Mouse (Mus musculus) left cerebral cortex, adult 9 months (tissue): Measurements from ENCODE around the gene Ewsr1.
A peak's percentile ranks its signal among the peaks of the same experiment; 100 is the strongest.
"Not testable (repeated sequence)": the region's sequence is repeated elsewhere in the genome, so short reads cannot be mapped to it uniquely, and the experiment has no call there.

Experiments used
- DNase-seq, 2 experiments: peaks; one replicate each; pipeline ENCODE4 v3.0.0; 2022; ENCODE audit warnings: low spot score in 2 of 2

Gene Ewsr1

DNA sequence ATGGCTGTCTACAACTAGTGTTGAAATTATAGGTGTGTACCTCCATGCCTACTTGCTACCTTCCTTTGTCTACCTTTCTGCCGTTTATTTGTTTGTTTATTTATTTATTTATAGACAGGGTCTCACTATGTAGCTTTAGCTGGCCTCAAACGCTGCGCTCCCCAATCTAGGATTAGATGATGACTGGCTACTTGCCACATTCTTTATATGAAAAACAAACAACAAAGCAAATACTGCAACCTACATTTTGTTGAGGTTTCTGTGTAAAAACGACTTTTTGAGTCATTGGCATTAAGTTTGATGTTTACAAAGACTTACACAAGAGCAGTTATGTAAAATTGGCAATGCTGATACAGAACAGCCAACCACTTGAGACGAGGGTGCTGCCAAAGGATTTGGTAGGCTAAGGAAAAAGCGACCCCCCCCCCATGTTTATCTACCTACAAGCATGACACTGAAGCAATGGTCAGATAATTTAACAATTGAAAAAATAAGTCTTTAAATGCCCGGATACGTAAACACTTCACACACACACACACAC, 2.5 kb downstream of the Ewsr1 start:
- DNase-seq: no peak

DNA sequence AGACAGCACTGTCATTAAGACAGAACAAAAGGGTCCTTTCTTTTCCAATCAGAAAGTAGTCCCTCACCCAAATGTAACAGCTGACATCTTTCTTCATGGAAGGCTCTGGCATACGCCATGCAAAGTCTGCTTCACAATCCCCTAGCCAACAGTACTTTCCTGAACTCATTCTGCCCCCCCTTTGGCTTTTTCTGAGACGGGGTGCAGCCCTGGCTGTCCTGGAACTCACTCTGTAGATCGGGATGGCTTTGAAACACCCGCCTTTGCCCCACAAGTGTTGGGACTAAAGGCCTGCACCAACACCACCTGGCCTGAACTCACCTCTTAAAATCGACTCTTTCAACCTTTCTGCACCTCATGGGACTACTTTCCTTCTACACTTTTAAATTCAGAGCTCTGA, 3.2 kb downstream of the Ewsr1 start:
- no peak for DNase-seq

DNA sequence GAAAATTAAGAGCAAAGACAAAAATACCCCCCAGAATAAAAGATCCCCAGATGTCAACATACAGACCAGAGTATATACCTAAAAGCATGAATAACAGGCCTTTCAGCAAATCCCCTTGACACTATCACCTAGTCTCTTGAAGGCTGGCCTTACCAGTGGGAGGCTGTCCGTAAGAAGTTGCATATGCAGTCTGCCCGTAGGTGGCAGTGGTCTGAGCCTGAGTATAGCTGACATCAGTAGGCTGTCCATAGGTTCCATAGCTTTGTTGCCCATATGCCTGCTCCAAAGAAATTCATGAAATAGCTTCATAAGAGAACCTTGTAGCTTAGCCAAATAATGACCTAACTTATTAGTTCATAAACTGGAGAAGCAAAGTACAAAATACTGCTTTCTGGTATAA, 7.4 kb downstream of the Ewsr1 start:
- no peak for DNase-seq

DNA sequence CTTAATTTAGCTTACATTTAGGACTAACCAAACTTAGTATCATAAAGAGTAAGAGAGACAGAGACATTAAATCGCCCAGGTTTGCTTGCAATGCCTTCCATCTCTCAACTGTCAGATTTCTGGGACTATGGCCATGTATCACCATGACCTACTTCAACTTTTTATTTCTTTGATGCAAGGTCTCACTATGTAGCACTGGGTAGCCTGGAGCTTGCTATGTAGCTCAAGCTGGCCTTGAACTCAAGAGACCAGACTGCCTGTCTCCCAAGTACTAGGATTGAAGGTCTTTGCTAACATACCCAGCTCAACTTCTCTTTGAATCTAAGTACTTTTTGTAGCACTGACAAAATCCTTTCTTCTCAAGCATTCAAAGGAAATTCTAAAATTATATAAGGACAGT, 9.9 kb downstream of the Ewsr1 start:
- no peak for DNase-seq

DNA sequence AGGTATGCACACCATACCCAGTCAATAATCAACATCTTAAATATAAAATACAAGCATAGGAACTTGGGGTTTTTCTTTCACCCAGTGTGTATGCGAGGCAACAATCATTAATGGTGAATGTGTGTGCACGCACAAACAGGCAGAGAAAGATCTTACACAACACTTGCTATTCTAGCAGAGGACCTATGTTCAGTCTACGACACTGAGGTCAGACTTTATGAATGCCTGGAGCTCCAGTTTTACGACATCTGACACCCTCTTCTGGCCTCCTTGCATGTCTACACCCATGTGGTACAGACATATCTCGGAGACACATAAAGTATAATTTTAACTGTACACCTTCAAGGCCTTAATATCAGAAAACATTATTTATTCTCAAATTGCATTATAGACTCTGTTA, 22.2 kb downstream of the Ewsr1 start:
- DNase-seq: not testable (repeated sequence)

DNA sequence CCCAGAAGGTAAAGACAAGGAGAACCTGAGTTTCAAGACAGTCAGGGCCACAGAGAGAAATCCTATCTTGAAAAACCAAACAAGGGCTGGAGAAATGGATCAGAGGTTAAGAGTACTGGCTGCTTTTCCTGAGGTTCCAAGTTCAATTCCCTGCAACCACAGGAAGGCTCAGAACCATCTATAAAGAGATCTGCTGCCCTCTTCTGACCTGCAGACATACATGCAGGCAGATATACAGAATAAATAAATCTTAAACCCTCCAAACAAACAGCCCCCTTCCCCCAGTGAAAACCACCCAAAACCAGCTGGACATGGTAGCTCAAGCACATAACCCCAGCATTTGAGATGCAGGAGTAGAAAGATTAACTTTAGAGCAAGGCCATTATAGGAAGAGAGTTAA, 23.3 kb downstream of the Ewsr1 start:
- DNase-seq: no peak

DNA sequence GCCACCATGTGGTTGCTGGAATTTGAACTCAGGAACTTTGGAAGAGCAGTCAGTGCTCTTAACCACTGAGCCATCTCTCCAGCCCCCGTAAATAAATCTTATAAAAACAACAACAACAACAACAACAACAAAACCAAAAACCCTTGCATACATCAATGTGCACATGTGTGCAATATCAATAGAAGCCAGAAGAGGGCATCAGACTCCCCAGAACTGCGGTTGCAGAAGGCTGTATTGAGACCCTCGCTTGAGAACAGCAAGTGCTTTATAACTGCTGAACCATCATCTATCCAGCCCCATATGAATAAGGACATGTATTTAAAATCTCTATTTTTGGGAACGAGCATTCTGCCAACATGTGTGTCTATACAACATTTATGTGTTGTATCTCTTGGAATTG, 24.2 kb downstream of the Ewsr1 start:
- DNase-seq: no peak

DNA sequence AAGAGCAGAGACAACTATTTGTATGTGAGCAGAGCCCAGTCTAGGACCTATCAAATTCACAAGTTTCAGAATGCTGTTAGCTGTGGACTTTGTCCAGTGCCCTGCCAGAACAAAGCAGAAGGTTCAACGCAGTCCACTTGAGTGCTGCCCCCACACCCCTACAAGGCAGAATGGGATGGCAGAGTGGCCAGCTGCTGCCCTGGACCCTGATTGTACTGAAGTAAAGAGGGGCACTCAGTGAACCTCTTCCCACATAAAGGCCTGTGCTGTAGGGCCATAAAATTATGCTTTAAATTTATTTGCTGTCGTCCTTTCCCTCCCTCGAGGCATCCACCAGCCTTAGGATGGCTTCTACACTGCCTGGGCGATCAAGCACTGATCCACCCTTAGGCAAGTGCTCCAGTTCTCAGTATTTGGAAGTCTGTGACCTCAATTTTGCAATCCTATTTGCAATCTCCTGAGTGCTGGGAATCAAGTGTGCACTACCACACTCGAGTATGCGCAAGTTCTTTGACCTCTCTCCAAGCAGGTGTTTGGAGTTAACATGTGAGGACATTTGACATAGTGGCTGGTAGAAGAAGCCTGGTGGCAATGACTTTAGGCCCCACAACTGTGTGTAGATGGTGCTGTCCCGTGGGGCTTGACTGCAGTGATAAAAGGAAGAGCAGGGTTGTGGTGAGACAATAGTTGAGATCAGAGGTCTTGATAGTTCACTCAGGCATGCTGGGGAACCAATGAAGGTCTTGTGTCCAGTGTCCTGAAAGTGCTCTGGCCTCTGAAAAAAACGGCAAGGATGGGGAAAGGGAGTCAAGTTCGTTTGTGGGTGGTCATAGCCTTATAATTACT, 30.7 kb downstream of the Ewsr1 start:
- no peak for DNase-seq

DNA sequence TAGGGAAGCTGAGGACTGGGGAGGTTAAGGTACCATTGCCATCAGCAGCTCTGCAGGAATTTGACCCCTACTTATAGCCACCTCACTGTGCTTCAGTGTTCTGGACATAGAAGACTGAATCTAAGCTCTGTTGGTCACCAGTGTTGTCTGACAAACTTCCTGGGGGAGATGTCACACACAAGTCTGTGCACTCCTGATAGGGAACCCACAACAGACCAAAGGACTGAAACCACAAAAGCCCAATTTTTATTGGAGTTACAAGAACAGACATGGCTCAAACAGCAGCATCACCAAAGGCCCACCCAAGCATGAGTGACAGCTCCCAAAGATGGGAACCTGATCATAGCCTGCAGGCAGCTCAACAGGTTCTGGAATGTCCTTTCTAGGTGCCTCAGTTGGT, 32.0 kb downstream of the Ewsr1 start:
- no peak for DNase-seq

DNA sequence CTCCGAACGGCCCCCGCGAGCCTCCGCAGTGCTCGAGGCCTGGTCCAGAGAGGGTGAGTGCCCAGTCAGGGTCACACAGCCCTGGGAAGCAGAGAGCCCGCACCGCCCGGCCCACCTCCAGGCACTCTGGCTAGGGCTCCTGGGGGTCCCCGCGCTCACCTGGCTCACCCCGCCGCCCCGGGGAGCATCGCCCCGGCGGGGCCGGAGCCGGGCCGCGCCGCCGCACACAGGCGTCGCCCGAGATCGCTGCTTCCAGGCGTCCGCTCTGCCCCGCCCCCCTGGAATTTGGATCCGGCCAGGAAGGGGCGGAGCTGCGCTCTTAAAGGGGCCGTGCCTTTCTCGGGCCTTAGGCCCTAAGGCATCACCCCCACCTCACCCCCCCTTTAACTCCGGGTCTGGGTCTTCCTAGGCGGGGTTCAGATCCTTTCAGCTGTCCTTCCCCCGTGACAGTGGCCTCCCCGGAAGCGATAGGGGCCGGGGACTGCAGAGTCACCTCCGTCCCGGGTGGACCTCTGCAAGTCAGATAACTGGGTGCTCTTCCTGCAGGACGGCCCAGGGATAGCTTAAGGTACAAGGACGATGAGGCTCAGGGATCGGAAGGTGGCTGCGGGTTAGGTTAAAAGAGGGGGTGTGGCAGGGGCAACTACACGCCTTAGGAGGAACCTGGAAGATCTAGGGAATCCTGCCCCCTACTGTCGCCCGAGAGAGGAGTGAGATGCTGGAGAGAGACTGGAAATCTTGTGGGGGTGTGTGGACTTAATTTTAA, 33.8 kb downstream of the Ewsr1 start, which contains the start of gene Gas2l1:
Gene Gas2l1 (minus strand): TSS at position 272 of the 766 bp plus-strand sequence.
- DNase-seq: peak in 1 of 2 experiments; percentile 86

DNA sequence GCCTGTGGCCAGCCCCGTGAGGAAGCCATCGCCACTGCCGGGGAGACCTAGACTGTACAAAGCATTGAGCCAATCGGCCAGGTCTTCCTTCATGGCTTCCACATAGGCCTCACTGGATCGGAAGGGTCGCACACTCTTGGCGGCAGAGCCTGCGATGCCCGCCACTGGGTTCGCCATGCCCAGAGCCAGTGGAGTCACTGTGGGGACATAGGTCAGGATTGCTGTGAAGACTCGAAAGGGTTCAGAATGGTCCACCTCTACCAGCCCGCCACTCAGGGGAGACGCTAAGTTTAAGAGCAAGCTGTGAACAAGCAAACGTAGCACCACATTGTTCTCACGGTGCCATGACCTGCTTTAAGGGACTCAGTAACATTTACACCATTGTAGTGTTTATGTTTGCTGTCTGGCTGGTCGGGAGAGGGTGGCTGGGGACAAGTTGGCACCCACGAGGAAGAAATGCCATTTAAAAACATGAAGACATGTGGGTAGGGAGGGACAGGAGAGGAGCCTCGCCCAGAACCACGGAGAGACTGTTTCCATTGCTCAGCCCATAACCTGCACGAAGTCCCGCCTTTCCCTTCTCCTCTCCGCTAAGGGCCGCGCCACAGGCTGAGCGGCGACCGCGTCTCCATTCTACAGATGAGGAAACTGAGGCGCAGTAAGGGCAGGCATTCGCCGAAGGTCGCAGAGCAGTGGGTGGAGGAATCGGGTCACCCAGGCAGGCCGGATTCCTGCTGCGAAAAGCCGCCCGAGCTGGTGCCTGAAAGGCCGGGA, 34.6 kb downstream of the Ewsr1 start:
- DNase-seq: peak in 1 of 2 experiments; percentile 34

DNA sequence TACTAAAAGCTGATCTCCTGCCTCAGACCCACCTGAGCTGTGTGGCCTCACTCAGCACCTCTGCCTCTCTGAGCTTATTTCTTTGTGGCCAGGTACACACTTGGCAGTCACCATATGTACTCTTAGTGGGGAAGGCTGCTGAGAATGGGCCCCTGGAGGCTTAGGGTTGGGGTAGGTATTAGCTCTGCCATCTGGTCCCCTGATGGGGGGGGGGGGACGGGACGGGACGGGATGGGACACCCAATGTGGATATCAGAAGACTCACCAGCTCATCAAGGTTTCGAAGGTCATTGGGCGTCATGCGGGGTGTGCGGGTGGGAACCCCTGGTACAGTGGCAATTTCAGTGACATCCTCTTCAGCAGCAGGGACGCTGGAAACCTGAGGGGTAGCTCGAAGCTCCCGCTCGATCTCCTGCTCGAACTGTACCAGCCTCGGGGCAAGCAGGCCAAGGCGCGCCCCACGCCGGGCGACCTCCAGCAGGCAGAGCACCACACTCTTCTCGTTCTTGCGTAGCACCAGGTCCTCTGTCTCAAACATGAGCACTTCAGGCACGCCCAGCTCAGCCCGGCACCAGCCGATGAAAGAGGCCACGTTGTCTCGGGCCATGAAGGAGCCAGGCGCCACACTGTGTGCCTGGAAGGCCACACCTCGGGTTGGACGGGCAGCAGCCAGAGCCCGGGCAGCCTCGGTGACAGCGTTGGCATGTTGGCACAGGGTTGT, 35.3 kb downstream of the Ewsr1 start:
- DNase-seq: no peak

DNA sequence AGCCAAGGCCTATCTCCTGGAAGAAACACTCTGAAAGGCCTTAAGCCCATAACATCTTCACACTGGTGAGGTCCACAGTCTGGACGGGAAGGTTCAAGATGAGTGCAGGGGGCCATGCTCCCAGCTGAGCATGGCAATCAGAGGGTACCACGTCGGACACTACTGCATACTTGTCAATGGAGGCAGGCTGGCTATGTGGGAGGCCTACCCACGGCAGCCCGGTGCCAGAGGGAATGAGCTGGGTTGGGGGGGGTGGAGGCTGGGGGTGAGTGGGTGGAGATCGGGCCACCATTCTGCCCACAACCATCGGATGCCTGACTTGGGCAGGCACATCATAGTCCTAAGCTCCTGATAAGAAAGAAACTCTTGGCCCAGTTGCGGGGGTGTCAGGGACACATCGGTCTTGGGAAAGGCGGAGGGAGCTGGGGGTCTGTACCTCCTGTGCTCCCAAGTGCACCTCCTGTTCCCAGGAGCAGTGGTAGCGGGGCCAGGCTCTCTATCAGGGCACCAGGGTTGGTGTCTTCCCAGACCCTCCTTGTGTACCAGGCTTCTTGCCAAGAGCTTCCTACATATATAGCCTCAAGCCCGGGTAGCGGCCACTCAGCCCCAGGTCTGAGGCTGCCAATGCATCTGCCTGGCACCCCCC, 36.1 kb downstream of the Ewsr1 start:
- no peak for DNase-seq

DNA sequence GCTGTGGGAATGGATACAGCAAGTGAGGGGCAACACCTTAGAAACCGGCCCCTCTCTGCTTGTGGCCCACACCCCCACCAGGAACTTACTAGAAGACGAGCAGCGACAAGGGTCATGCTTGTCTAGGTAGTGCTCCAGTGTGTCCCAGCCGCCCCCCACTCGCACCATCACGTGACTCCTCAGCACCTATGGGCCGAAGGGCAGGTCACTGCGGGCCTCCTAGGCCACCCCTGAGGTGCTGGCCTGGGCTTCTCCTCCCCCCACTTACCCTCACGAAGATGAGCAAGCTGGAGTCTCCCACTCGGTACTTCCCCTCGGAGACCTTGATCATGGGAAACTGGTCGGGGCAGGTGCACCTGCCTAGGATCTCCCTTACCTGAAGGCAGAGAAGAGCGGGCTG, 36.7 kb downstream of the Ewsr1 start:
- DNase-seq: peak in 1 of 2 experiments; percentile 34

DNA sequence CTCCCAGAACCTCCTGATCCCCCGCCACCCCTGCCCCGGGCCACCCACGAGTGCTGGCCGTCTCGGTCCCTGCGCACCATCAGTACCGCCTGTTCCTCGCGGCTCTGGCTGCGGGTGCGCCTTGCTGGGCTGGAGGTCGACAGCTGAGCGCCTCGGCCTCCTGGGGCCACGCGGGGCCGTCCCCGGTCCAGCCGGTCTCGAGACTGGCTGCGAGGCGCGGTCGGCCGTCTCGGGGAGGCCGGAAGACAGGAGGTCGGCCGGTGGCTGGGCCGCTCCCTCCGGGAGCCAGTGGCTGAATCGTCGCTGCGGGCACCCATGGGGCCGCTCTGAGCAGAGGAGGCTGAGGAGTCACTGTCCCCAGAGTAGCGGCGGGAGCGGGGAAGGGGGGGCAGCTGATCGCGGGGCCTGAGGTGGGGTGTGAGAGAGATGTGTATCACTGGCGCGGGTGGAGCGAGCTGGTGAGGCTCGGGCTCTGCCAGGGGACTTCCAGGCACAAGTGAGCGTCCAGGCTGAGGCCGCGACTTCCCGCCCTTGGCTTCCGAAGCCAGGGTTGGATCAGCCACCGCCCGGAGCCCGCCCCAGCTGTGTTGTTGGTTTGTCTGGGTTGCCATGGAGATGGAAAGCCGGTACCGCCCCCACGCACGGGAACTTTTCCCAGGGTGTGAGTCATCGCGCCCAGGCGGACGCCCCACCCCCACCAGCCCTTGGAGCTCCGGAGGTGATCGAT, 37.5 kb downstream of the Ewsr1 start:
- DNase-seq: peak; percentile 89 to 96

DNA sequence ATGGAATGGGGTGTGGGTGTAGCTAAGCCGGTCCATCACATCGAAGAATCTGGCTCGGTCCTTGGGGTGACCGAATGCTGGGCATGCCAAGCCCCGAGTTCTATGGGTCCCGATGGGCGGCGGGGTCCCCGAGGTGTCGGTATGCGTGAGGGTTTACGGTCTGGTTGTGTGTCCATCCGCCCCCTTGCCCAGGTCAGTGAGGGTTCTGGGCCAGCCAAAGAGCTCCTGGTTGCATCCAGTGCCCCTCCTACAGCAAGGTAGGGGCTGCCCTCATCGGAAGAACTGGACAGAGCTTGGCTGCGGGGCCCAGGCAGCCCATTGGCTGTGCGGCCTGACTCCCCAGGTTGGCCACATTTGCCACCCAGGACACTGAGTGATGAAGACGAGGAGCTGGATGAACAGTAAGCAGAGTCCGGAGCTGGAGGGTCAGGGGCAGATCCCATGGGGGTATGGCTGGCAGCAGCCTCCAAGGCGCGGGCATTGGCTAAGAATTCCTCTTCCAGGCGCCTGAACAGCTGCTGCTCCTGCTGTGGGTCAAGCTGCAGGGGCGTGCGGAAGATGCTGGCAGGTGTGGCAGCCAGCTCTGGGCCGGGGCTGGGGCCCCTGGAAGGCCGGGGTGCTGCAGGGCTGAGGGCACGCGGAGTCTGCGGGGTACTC, 38.2 kb downstream of the Ewsr1 start:
- DNase-seq: no peak

DNA sequence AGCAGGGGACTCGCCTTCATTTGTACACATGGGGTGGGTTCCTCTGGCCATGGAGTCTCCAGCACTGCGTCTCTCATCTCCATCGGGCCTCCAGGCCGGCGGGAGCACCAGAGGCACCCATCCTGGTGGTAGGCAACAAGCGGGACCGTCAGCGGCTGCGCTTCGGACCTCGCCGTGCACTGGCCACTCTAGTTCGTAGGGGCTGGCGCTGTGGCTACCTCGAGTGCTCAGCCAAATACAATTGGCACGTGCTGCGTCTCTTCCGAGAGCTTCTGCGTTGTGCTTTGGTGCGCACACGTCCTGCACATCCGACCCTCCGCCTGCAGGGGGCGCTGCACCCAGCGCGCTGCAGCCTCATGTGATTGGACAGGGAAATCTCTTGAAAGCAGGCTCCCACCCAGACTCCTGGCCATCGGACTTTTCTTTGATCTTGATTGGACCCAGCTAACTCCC, 39.3 kb downstream of the Ewsr1 start:
- DNase-seq: peak in 1 of 2 experiments; percentile 69

DNA sequence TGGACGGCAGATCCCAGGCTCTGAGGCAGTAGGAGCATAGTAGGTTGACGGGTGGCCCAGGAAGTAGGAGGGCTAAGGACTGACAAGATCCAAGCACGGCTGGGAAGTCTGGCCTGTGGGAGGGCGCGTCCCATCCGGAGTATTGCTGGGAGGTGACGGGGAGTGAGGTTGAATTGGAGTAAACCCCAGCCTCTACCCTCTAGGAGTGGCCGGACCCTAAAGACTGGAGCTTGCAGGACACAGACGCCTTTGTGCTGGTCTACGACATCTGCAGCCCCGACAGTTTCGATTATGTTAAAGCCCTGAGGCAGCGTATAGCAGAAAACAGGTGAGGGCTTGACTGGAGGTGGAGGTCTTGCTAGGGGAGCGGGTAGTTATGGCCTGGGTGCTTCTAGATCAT, 39.8 kb downstream of the Ewsr1 start:
- DNase-seq: no peak

DNA sequence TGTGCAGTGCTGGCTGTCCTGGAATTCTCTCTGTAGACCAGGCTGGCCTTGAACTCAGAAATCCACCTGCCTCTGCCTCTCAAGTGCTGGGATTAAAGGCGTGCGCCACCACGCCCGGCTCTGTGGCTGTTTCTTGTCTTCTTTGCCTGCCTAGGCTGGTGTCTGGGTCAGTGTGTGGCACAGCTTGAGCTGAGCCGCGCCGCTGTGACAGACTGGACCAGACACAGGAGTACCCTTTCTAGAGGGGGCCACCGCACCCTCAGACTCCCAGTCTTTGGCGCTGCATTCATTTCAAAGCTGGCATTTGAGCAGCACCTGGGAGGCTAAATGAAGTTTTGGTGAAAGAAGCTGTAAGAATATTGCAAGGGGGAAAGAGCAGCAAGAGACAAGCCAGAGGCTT, 40.3 kb downstream of the Ewsr1 start:
- no peak for DNase-seq
